Mouse (Mus musculus) layer of hippocampus, postnatal 10 days (tissue): ENCODE data around the gene Tma16. TPM values are rescaled to one million over a fixed set of nuclear protein-coding genes. Genes with fewer than 3 reads are reported as not detected.

Source experiments
- total RNA-seq, 2 experiments: library from RNA; stranded (reverse); gene quantifications; 2 replicates each; pipeline ENCODE4 v1.2.3; 2021

The Tma16 gene
- total RNA-seq, 2 experiments from 2014 or later: 9.9 to 11.5 TPM

Other genes starting within 250 kb of the Tma16 start
- under 1 TPM; 0.23 to 0.42 TPM for gene Tktl2, start 25.2 kb upstream of the Tma16 start, total RNA-seq
- gene Npy5r, start 201.6 kb upstream of the Tma16 start, total RNA-seq: 1 to 10 TPM; 4.8 to 5.2 TPM
- gene Npy1r, start 210.7 kb upstream of the Tma16 start, total RNA-seq: 10 to 100 TPM; 26.7 to 29.6 TPM